Comparison of ENCODE assay signal across 10 mouse cellular contexts in the genomic region with DNA sequence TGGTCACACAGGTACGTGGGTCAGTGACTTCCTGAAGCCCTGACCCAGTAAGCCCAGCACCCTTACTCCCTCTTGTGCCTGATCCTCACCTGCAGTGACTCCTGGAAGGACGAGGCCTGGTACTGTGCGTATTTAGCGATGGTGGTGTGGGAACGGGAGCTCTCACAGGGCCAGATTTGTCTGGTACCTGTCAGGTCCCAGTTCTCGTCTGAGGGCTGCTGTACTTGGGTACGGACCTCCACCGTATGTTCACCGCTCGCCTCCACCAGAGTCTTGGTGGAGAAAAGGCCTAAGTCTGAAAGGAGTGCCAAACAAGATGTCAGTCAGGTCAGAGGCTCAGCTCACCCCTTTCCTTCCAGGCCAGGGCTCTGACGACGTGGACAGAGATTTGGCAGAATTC. TPM values are rescaled to one million over a fixed set of nuclear protein-coding genes. Genes with fewer than 3 reads are reported as not detected.
DNase-seq lines count a peak whose midpoint lies in the region; ATAC-seq lines count a peak whose summit lies in the region.
"Had no signal": no experiment of that assay in that cellular context is flagged by ENCODE, and none has a peak within 500 bp of the region (broad histone marks: within the 10 kb centered on the region; RNA-seq: fewer than 3 reads in every experiment).

No protein-coding gene starts in this region.

- no peak for ATAC-seq in cerebellum, adult (ENCODE audit: insufficient number of reproducible peaks, low FRiP score, low TSS enrichment)
- ATAC-seq in intestine, embryonic 16.5 days: no peak
- ATAC-seq in intestine, embryonic 15.5 days: no peak

- H3K27ac ChIP-seq in intestine, embryonic 16.5 days (ENCODE audit: low read length): no peak overlapping the region
- no peak overlapping the region for H3K27ac ChIP-seq in intestine, embryonic 15.5 days
- H3K27ac ChIP-seq: forebrain, embryonic 12.5 days; kidney, postnatal 0 days; lung, embryonic 15.5 days had no signal

- no peaks in the 10 kb centered on the region for H3K9me3 ChIP-seq in intestine, embryonic 16.5 days (ENCODE audit: control insufficient read depth, low read length)
- no peaks in the 10 kb centered on the region for H3K9me3 ChIP-seq in intestine, embryonic 15.5 days
- H3K9me3 ChIP-seq: forebrain, embryonic 12.5 days; lung, embryonic 15.5 days had no signal

- no peak overlapping the region for H3K4me2 ChIP-seq in intestine, embryonic 16.5 days (ENCODE audit: low read depth, low read length)
- H3K4me2 ChIP-seq in intestine, embryonic 15.5 days (replicated peaks): no peak overlapping the region
- H3K4me2 ChIP-seq: forebrain, embryonic 12.5 days; lung, embryonic 15.5 days had no signal

- H3K27me3 ChIP-seq in intestine, embryonic 16.5 days (replicated peaks; ENCODE audit: control insufficient read depth, insufficient read depth, low read length): no peaks in the 10 kb centered on the region
- H3K27me3 ChIP-seq in intestine, embryonic 15.5 days (replicated peaks): no peaks in the 10 kb centered on the region
- H3K27me3 ChIP-seq in splenic B cell, adult 2 months (ENCODE audit: control insufficient read depth, insufficient read depth, low read length, poor library complexity, severe bottlenecking): no peaks in the 10 kb centered on the region
- H3K27me3 ChIP-seq: lung, embryonic 15.5 days had no signal

- H3K36me3 ChIP-seq in intestine, embryonic 16.5 days (ENCODE audit: control insufficient read depth, insufficient read depth, low read length): peaks cover 47% of the 10 kb centered on the region
- peaks cover 60% of the 10 kb centered on the region for H3K36me3 ChIP-seq in intestine, embryonic 15.5 days
- peaks cover 11% of the 10 kb centered on the region for H3K36me3 ChIP-seq in splenic B cell, adult 2 months (ENCODE audit: control insufficient read depth, insufficient read depth, low read length, poor library complexity, severe bottlenecking)

- DNase-seq in cerebellum, adult 9-11 months: peak; percentile 62
- peak; percentile 29 to 39 for DNase-seq in right cerebral cortex, postnatal 10 days (ENCODE audit: low spot score in 2 of 2)
- DNase-seq in right cerebral cortex, postnatal 25 days: no peak
- peak; percentile 29 for DNase-seq in splenic B cell, adult 2 months (ENCODE audit: low read depth, low spot score)

- H3K9ac ChIP-seq in intestine, embryonic 16.5 days (ENCODE audit: low read depth, low read length): 0 out of 2 replicates have a peak overlapping the region, but pooled peaks have one; percentile 29
- no peak overlapping the region for H3K9ac ChIP-seq in intestine, embryonic 15.5 days
- H3K9ac ChIP-seq: forebrain, embryonic 12.5 days; lung, embryonic 15.5 days had no signal

- no peak overlapping the region for H3K4me3 ChIP-seq in intestine, embryonic 16.5 days (ENCODE audit: low read length)
- no peak overlapping the region for H3K4me3 ChIP-seq in intestine, embryonic 15.5 days (replicated peaks)
- H3K4me3 ChIP-seq: forebrain, embryonic 12.5 days; lung, embryonic 15.5 days had no signal

- 86% methylated on average over 12 of the region's 12 CpGs for WGBS in intestine, embryonic 16.5 days
- 84% methylated on average over 12 of the region's 12 CpGs for WGBS in intestine, embryonic 15.5 days

- peaks cover 33% of the 10 kb centered on the region for H3K4me1 ChIP-seq in intestine, embryonic 16.5 days (ENCODE audit: control insufficient read depth, insufficient read depth, low read length)
- peaks cover 34% of the 10 kb centered on the region for H3K4me1 ChIP-seq in intestine, embryonic 15.5 days (replicated peaks)

RNA-seq across cellular contexts. Expression of a gene that starts 4.0 kb away (rescaled TPM):
- polyA plus RNA-seq in intestine, embryonic 16.5 days (2015; fragmentation: Nextera tagmentation; extraction: Ambion mirVana): 30.8 and 31.0 TPM in 2 replicates
- 30.7 and 32.1 TPM in 2 replicates for polyA plus RNA-seq in intestine, embryonic 15.5 days (2015; fragmentation: Nextera tagmentation; extraction: Ambion mirVana)

RNA-seq across cellular contexts. Expression of a gene that starts 6.6 kb away (rescaled TPM):
- polyA plus RNA-seq in intestine, embryonic 16.5 days (2015; fragmentation: Nextera tagmentation; extraction: Ambion mirVana): 22.6 and 24.0 TPM in 2 replicates
- polyA plus RNA-seq in intestine, embryonic 15.5 days (2015; fragmentation: Nextera tagmentation; extraction: Ambion mirVana): 22.7 and 24.8 TPM in 2 replicates

RNA-seq across cellular contexts. Expression of a gene that starts 6.7 kb away (rescaled TPM):
- polyA plus RNA-seq in intestine, embryonic 16.5 days (2015; fragmentation: Nextera tagmentation; extraction: Ambion mirVana): 168 and 170 TPM in 2 replicates
- 154 and 182 TPM in 2 replicates for polyA plus RNA-seq in intestine, embryonic 15.5 days (2015; fragmentation: Nextera tagmentation; extraction: Ambion mirVana)

RNA-seq across cellular contexts. Expression of a gene that starts 11.5 kb away (rescaled TPM):
- polyA plus RNA-seq in intestine, embryonic 16.5 days (2015; fragmentation: Nextera tagmentation; extraction: Ambion mirVana): 17.6 and 18.8 TPM in 2 replicates
- 23.7 and 24.3 TPM in 2 replicates for polyA plus RNA-seq in intestine, embryonic 15.5 days (2015; fragmentation: Nextera tagmentation; extraction: Ambion mirVana)

RNA-seq across cellular contexts. Expression of a gene that starts 32.8 kb away (rescaled TPM):
- 33.4 and 35.5 TPM in 2 replicates for polyA plus RNA-seq in intestine, embryonic 16.5 days (2015; fragmentation: Nextera tagmentation; extraction: Ambion mirVana)
- 39.9 and 44.1 TPM in 2 replicates for polyA plus RNA-seq in intestine, embryonic 15.5 days (2015; fragmentation: Nextera tagmentation; extraction: Ambion mirVana)
